Mouse (Mus musculus) G1E (cell line): ENCODE measurements around the gene Xntrpc.

Source experiments
- CTCF ChIP-seq: IDR thresholded peaks from 2 replicates; pipeline ENCODE4 v1.5.1; 2012; ENCODE audit warnings: low read depth, low read length, inconsistent platforms, mixed read lengths
- GATA1 ChIP-seq: IDR thresholded peaks from 2 replicates; pipeline ENCODE4 v1.6.1; 2012; ENCODE audit warnings: borderline replicate concordance, low read length, inconsistent platforms, mixed read lengths
- GATA2 ChIP-seq: IDR thresholded peaks from 2 replicates; pipeline ENCODE4 v1.6.1; 2012; ENCODE audit warnings: low read depth, low read length, inconsistent platforms, borderline replicate concordance
- POLR2AphosphoS5 ChIP-seq: IDR thresholded peaks from 2 replicates; pipeline ENCODE4 v1.6.1; 2012; ENCODE audit warnings: low read depth, low read length, inconsistent platforms; ENCODE audit not compliant: insufficient replicate concordance
- TAL1 ChIP-seq: conservative IDR thresholded peaks from 2 replicates; pipeline ENCODE4 v1.6.1; 2012; ENCODE audit warnings: low read depth, low read length, inconsistent platforms, mixed read lengths

GRCm38 (mm10) chr7:102063891-102064290 is 1.6 kb upstream of the Xntrpc start:
- TF ChIP-seq CTCF (no peak), GATA1 (no peak), POLR2AphosphoS5 (no peak), TAL1 (no peak), GATA2 (no peak)
